Mouse (Mus musculus) heart, embryonic 12.5 days (tissue): ENCODE results near the gene Gskip. TPM values are rescaled to one million over a fixed set of nuclear protein-coding genes. Genes with fewer than 3 reads are reported as not detected.

ENCODE experiments used
- ATAC-seq: fragments of 200-750 bp; cut with Nextera tagmentation; 2 replicates; pipeline ENCODE4 v1.8.0; 2017; ENCODE audit warnings: moderate TSS enrichment, moderate library complexity; ENCODE audit not compliant: insufficient number of reproducible peaks, low FRiP score
- H3K27ac ChIP-seq: fragments of 300-500 bp; sonication (generic); 2 replicates; pipeline ENCODE4 v1.5.1; 2016; ENCODE audit warnings: mild to moderate bottlenecking, moderate library complexity; ENCODE audit not compliant: poor library complexity, severe bottlenecking
- H3K27me3 ChIP-seq: fragments of 300-500 bp; sonication (generic); replicated peaks from 2 replicates; pipeline ENCODE4 v1.6.1; 2016; ENCODE audit warnings: mild to moderate bottlenecking, moderate library complexity
- H3K36me3 ChIP-seq: fragments of 300-500 bp; sonication (generic); 2 replicates; pipeline ENCODE4 v1.6.1; 2016; ENCODE audit warnings: mild to moderate bottlenecking, moderate library complexity
- H3K4me1 ChIP-seq: fragments of 300-500 bp; sonication (generic); replicated peaks from 2 replicates; pipeline ENCODE4 v1.6.1; 2016; ENCODE audit warnings: mild to moderate bottlenecking
- H3K4me2 ChIP-seq: fragments of 300-500 bp; sonication (generic); 2 replicates; pipeline ENCODE4 v1.6.1; 2016; ENCODE audit warnings: mild to moderate bottlenecking, moderate library complexity
- H3K4me3 ChIP-seq: fragments of 300-500 bp; sonication (generic); 2 replicates; pipeline ENCODE4 v1.5.1; 2016; ENCODE audit warnings: mild to moderate bottlenecking
- H3K9ac ChIP-seq: fragments of 300-500 bp; sonication (generic); 2 replicates; pipeline ENCODE4 v1.6.1; 2016; ENCODE audit warnings: mild to moderate bottlenecking, moderate library complexity
- H3K9me3 ChIP-seq: fragments of 300-500 bp; sonication (generic); replicated peaks from 2 replicates; pipeline ENCODE4 v1.6.1; 2016; ENCODE audit warnings: mild to moderate bottlenecking, moderate library complexity
- WGBS: fragments of 180-500 bp; shearing (Covaris S2); methylation state at CpG from one replicate; pipeline ENCODE4 v1.1.7; 2016; 5-methylcytosine and 5-hydroxymethylcytosine counted together
- polyA plus RNA-seq: library from polyadenylated mRNA; unstranded; fragments of >200 nt; fragmentation: Nextera tagmentation; extraction: Ambion mirVana; gene quantifications from 2 replicates; pipeline ENCODE4 v1.2.1, GENCODE M21; 2016

Gene Gskip
- polyA plus RNA-seq, 1 experiment from 2014 or later = 21.3 TPM

- no peak overlapping the region for H3K27ac ChIP-seq
- no peak overlapping the region for H3K4me2 ChIP-seq
- no peaks in the 10 kb centered on the region for H3K36me3 ChIP-seq
- no peak overlapping the region for H3K4me3 ChIP-seq
- ATAC-seq = no peak
- H3K9me3 ChIP-seq = peaks cover 6% of the 10 kb centered on the region; the same call in 1 of the 2 replicates
- no peak overlapping the region for H3K9ac ChIP-seq
- no peaks in the 10 kb centered on the region for H3K27me3 ChIP-seq
- WGBS = 79% methylated on average over 5 of the region's 5 CpGs
- peaks cover 8% of the 10 kb centered on the region for H3K4me1 ChIP-seq
These were observed 63.5 kb downstream of the Gskip start for GRCm38 (mm10) chr12:105748114-105748513.

Other genes starting within 250 kb of the Gskip start
- gene D430019H16Rik, start 231.0 kb upstream of the Gskip start, polyA plus RNA-seq = 0.36 and 0.37 TPM in 2 replicates
- 1.5 and 1.6 TPM in 2 replicates for gene Bdkrb2, start 121.6 kb upstream of the Gskip start, polyA plus RNA-seq
- gene Bdkrb1, start 81.7 kb upstream of the Gskip start, polyA plus RNA-seq = not detected in 2 replicates
- gene Atg2b, start 382 bp downstream of the Gskip start, polyA plus RNA-seq = 13.2 and 13.5 TPM in 2 replicates
- gene Ak7, start 21.1 kb downstream of the Gskip start, polyA plus RNA-seq = 0.33 and 0.45 TPM in 2 replicates
- gene Papola, start 99.9 kb downstream of the Gskip start, polyA plus RNA-seq = 198 and 206 TPM in 2 replicates